Mouse (Mus musculus): ENCODE measurements at regions not wholly inside any gene's neighbourhood (a gene's known extent, or its start where the extent isn't known, plus 50 kb on each side); places are given as distances from the start of the nearest gene placed in this dataset.
"Not testable (repeated sequence)": the region's sequence is repeated elsewhere in the genome, so short reads cannot be mapped to it uniquely, and the experiment has no call there.

- DNase-seq (ENCODE audit: low spot score): no peak
These were observed 97.8 kb downstream of the Wdr11 start for GRCm38 (mm10) chr7:129689464-129689863.

- no peak for DNase-seq (ENCODE audit: low spot score)
These were observed 99.2 kb downstream of the Wdr11 start for GRCm38 (mm10) chr7:129690868-129691267.

- DNase-seq (ENCODE audit: low spot score): no peak
These were observed 100.0 kb downstream of the Wdr11 start for GRCm38 (mm10) chr7:129691619-129692071.

- DNase-seq (ENCODE audit: low spot score): no peak
These were observed 102.0 kb downstream of the Wdr11 start for GRCm38 (mm10) chr7:129693635-129694034.

- no peak for DNase-seq (ENCODE audit: low spot score)
These were observed 102.5 kb downstream of the Wdr11 start for GRCm38 (mm10) chr7:129694168-129694567.

- no peak for DNase-seq (ENCODE audit: low spot score)
These were observed 108.4 kb downstream of the Wdr11 start for GRCm38 (mm10) chr7:129699931-129700570.

GRCm38 (mm10) chr7:129727559-129727958 lies 135.9 kb downstream of the Wdr11 start:
- no peak for DNase-seq (ENCODE audit: low spot score)

- DNase-seq (ENCODE audit: low spot score): no peak
These were observed 138.1 kb downstream of the Wdr11 start for GRCm38 (mm10) chr7:129729709-129730238.

- no peak for DNase-seq (ENCODE audit: low spot score)
These were observed 139.2 kb downstream of the Wdr11 start for GRCm38 (mm10) chr7:129730785-129731352.

- no peak for DNase-seq (ENCODE audit: low spot score)
These were observed 151.0 kb downstream of the Wdr11 start for GRCm38 (mm10) chr7:129742657-129743056.

GRCm38 (mm10) chr7:129743955-129744666 lies 152.4 kb downstream of the Wdr11 start:
- DNase-seq (ENCODE audit: low spot score): no peak

- no peak for DNase-seq (ENCODE audit: low spot score)
These were observed 155.0 kb downstream of the Wdr11 start for GRCm38 (mm10) chr7:129746639-129747038.

- DNase-seq (ENCODE audit: low spot score): no peak
These were observed 159.3 kb downstream of the Wdr11 start for GRCm38 (mm10) chr7:129750936-129751335.

- DNase-seq (ENCODE audit: low spot score): no peak
These were observed 163.1 kb downstream of the Wdr11 start for GRCm38 (mm10) chr7:129754737-129755136.

GRCm38 (mm10) chr7:129756138-129756537 lies 164.5 kb downstream of the Wdr11 start:
- DNase-seq (ENCODE audit: low spot score): no peak

- no peak for DNase-seq (ENCODE audit: low spot score)
These were observed 168.2 kb downstream of the Wdr11 start for GRCm38 (mm10) chr7:129759848-129760247.

- DNase-seq (ENCODE audit: low spot score): no peak
These were observed 168.7 kb downstream of the Wdr11 start for GRCm38 (mm10) chr7:129760386-129760785.

GRCm38 (mm10) chr7:129763754-129764153 lies 172.1 kb downstream of the Wdr11 start:
- DNase-seq (ENCODE audit: low spot score): no peak

- DNase-seq (ENCODE audit: low spot score): no peak
These were observed 172.8 kb downstream of the Wdr11 start for GRCm38 (mm10) chr7:129764456-129764970.

- no peak for DNase-seq (ENCODE audit: low spot score)
These were observed 174.0 kb downstream of the Wdr11 start for GRCm38 (mm10) chr7:129765681-129766080.

GRCm38 (mm10) chr7:129766087-129766834 lies 174.6 kb downstream of the Wdr11 start:
- no peak for DNase-seq (ENCODE audit: low spot score)

GRCm38 (mm10) chr7:129769673-129770072 lies 178.0 kb downstream of the Wdr11 start:
- DNase-seq (ENCODE audit: low spot score): not testable (repeated sequence)
